Mouse (Mus musculus): Measurements from ENCODE around the gene Ndufaf2.

The Ndufaf2 gene

GRCm38 (mm10) chr13:108086036-108086435 lies 72.4 kb downstream of the Ndufaf2 start:
- no peak for DNase-seq (ENCODE audit: extremely low spot score)

DNA sequence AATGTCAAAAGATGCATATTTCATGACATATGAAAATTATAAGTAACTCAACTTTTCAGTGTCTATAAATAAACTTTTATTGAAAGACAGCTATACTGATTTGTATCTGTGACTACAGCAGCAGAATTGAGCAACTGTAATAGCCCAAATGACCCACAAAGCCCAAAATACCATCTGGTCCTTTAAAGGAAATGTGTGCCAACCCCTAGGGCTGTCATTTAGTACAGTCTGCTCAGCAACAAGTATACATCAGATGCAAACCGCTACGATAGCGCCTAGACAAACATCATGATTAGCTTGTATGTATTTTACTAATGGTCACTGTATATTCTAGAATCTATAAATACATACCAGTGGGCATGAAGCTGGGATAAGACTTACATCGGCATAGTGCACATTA lies 74.3 kb downstream of the Ndufaf2 start:
- no peak for DNase-seq (ENCODE audit: extremely low spot score)

DNA sequence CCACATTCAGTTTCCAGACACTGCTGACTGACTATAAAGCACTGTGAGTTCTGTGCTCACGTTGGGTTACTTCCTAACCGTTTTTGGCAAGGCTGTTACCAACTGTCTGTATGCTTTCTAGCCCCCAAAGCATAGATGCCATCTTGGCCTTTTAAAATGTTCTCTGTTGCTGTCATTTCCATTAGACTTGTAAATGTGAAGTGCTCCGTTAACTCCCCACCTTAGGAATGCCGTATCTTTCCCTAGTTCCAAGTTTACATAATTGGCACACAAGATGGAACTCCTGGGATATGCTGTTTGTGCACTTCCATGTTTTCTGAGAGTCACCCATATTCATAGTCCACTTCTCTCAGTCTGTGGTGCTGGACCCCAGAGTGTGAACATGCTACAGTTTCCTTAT lies 80.5 kb downstream of the Ndufaf2 start:
- no peak for DNase-seq (ENCODE audit: extremely low spot score)

DNA sequence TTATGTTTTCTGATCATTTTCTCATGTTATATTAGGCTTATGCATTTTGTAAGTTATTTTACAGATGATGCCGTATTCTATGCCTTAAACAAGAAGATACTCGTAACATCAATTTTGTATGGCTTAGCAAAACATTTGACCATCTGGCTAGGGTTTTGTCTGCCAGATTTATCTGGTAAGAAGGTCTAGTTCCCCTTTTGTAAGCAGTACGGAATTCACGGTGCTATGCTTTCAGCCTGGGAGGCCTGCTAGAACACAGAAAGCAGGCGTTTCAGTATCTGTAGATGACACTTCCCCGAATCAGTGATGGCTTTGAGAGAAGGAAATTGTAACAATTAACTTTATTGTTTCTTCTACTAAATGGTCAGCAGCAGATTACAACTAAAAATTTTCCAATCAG lies 80.9 kb downstream of the Ndufaf2 start:
- no peak for DNase-seq (ENCODE audit: extremely low spot score)

GRCm38 (mm10) chr13:108070171-108070570 lies 88.3 kb downstream of the Ndufaf2 start:
- DNase-seq (ENCODE audit: extremely low spot score): no peak

DNA sequence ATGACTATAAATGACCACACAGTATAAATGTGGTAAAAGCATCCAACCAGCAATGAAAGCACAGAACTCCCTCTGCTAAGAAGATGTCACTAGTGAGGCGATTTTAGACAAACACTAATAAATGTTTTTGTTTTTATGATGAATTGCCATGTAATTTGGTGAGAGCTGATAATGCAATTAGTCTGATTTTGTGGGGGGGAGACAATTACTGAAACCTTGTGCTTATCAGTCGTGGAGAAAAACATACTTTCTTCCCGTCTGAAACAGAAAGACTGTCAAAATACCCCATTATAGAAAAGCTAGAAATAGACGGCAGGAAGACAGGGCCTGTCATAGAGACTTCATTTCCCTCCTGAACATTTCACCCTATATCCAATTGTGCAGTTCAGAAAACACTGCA lies 89.3 kb downstream of the Ndufaf2 start:
- DNase-seq (ENCODE audit: extremely low spot score): no peak

DNA sequence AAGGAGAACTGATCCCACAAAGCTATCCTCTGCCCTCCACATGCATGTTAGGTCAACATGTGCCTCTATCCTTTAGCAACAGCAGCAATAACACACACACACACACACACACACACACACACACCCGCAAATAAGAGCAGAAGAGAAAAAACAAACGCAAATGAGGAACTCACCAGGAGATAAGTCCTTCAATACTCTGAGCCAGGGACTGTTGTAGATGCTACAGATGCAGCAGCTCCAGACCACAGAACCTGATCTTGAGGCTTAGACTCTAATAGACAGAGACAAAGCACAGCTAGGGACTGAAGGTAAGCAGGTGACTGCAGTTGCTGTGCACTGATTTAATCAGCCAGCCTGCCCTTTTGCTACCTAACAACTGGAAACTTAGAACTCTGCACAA lies 92.4 kb downstream of the Ndufaf2 start:
- no peak for DNase-seq (ENCODE audit: extremely low spot score)

DNA sequence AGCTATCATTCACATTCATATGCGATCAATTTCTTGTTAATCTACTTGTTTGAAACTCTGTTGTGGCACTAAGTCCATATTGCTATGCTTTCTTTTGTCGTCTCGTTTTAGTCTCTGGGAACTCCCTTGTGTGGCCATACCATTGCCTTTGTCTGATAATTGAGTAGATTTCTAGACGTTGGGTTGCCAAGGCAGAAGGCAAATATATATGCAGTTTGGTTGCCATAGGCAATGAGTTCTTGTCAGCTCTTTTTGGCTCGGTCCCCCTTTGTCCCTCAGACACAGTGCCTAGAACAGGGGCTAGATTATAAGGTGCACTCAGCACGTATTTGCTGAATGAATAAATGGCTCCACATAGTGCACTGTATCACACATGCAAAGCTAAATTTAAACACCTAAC lies 94.1 kb downstream of the Ndufaf2 start:
- no peak for DNase-seq (ENCODE audit: extremely low spot score)

DNA sequence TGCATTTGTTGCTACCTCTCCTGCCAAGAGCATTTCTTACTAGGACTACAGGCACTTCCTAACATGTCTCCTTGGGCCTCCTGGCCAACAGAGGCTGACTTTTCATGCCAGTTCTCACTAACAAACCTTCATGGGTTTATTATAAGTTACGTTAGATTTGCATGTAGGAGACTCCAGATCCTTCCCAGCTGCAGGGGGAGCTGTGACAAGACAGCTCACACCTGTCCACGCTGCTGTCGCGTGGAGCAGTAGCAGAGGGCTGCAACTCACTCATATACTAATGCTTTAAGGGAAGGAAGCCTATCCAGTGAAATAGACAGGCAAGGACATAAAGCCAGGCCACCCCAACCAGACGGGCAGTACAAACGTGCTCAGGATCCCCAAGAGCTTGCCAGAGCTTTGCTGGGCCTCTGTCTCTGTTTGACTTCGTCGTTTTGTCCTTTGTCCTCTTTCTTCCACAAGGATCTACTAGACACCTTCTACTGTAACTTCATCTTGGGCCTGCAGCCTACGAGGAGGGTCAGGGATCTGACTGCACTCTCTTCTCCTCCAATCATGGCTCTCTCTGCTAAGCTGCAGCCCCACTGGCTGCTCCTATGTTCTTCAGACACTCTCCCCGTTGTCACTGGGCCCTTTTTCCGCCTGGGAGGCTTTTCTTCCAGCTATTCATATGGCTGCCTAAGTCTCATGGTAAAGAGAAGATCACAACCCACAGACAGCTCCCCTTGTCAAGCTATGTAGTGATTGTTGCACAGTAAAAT lies 94.9 kb downstream of the Ndufaf2 start:
- DNase-seq (ENCODE audit: extremely low spot score): no peak

DNA sequence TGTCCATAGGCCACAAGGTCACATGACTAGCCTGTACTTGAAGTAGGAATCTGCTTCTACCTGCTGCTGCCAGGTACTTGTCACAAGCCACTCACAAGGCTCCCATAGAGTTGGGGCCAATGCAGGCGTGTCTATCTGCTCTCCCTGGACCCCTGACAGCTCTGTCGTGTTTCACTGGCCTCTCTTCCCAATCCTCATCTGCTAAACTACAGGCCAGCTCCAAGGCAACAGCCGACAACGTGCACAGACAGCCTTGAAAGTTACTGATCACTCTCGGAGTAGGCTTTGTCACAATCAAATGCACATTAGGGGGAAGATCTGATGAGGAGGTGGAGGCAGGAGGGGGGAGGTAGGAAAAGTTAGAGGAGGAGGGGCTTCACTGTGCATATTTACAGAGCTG lies 95.5 kb downstream of the Ndufaf2 start:
- DNase-seq (ENCODE audit: extremely low spot score): no peak

DNA sequence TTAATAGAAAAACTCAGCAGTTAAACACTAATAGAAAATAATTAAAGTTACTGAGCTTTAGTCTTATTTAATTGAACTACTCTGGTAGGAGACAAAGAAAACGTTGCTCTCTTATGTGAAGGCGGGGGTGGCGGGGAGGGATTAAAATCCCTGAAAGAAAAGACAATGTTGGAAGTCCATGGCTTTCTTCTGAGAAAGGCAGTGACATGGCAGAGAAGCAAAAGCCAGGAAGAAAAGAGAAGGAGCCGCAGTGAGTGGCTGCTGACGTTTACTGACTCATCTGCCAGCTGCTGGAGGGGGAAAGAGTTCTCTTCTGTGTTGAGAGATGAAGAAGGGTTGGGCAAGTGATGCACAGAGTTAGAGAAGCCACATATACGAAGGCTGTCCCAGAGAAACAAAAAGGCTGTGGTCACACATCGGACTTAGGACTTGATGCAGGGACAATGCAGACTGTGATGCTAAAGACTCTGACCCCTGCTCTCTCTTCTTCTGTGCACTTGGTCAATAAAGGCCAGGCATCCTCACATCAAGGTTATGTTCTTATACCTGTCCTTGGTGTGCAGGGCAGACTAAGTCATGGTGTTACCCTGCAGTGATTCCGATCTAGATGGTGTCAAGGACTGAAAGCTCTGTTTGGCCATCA lies 97.4 kb downstream of the Ndufaf2 start:
- DNase-seq (ENCODE audit: extremely low spot score): no peak

- no peak for DNase-seq (ENCODE audit: extremely low spot score)
Measured at GRCm38 (mm10) chr13:108060286-108060885, 98.0 kb downstream of the Ndufaf2 start.

DNA sequence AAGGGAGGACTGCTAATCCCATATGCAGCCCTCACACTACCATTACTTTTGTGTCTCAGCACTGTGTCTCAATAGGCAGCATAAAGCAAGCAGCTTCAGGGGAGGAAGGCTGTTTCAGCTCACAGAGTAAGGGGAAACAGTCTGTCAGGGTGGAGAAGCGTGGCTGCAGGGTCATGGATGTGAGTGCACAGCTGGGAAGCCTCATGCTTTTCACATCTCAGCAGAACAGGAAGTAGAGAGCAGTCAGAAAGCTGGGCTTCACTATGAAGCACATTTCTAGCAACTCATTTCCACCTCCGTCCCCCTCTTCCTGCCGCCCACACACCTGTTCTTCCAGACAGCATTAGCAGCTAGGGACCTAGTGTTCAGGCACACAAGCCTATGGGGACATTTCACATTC lies 101.5 kb downstream of the Ndufaf2 start:
- no peak for DNase-seq (ENCODE audit: extremely low spot score)

DNA sequence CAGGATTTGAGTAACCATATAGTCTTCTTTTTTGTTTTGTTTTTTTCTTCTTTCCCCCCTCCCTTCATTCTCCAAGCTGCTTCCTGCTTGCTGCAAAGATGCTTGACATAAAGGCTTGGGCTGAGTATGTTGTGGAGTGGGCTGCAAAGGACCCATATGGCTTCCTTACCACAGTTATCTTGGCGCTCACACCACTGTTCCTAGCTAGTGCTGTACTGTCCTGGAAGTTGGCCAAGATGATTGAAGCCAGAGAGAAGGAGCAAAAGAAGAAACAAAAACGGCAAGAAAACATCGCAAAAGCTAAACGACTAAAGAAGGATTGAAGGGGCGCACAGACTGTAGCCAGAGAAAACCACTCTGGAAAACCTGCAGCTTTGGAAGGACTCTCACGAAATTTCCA lies 111.1 kb downstream of the Ndufaf2 start:
- no peak for DNase-seq (ENCODE audit: extremely low spot score)

- no peak for DNase-seq (ENCODE audit: extremely low spot score)
Measured at GRCm38 (mm10) chr13:108046891-108047290, 111.5 kb downstream of the Ndufaf2 start.

DNA sequence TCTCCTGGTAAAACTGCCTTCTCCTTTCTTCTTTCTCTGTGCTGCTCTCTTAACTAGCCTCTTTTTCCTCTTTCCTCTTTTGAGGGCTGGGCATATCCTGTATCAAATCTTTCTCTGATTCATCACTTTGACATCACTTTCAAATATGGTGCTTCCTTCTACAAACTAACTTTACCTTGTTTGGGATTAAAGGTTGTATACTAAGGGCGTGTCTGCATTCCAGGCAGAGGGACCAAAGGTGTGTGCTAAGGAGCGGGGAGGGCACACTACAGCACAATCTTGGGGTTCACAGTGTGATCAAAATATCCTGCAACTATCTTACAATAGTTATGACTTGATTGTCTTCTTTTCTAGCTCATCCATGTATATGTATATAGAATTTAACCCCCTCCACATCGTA lies 112.4 kb downstream of the Ndufaf2 start:
- no peak for DNase-seq (ENCODE audit: extremely low spot score)

GRCm38 (mm10) chr13:108045646-108046045 lies 112.8 kb downstream of the Ndufaf2 start:
- no peak for DNase-seq (ENCODE audit: extremely low spot score)

- DNase-seq (ENCODE audit: extremely low spot score): peak; percentile 93
Measured at GRCm38 (mm10) chr13:108044222-108044941, 114.0 kb downstream of the Ndufaf2 start, which contains the start of gene Smim15. TSS of gene Smim15 (plus strand) at chr13:108044446.

GRCm38 (mm10) chr13:108043431-108044221 lies 114.8 kb downstream of the Ndufaf2 start:
- no peak for DNase-seq (ENCODE audit: extremely low spot score)

GRCm38 (mm10) chr13:108041358-108041757 lies 117.1 kb downstream of the Ndufaf2 start:
- DNase-seq (ENCODE audit: extremely low spot score): peak; percentile 75

DNA sequence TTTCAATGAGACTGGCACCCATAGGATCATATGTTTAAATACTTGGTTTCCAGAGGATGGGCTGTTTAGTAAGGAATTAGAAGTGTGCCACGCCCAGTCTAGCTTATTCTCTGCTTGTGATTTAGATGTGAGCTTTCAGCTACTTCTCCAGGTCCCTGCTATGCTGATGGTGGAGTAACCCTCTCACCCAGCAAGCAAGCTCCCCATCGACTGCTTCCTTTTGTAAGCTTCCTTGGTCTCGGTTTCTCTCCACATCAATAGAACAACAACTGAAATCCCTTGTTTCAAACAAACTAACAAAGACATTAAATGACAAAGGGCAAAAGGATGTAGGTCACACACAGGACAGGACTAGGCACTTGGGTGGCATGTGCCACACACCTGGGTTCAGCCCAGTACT lies 118.0 kb downstream of the Ndufaf2 start:
- DNase-seq (ENCODE audit: extremely low spot score): no peak

- no peak for DNase-seq (ENCODE audit: extremely low spot score)
Measured at GRCm38 (mm10) chr13:108039902-108040301, 118.5 kb downstream of the Ndufaf2 start.
